13 mouse cellular contexts compared by ENCODE assay signal in genomic region chr5:44552121-44552520, GRCm38 (mm10).
DNase-seq lines count a peak whose midpoint lies in the region; TF ChIP-seq lines count a peak whose summit lies in the region.
"Had no signal": no experiment of that assay in that cellular context is flagged by ENCODE, and none has a peak within 500 bp of the region (broad histone marks: within the 10 kb centered on the region; RNA-seq: fewer than 3 reads in every experiment).

No protein-coding gene starts in this region.

- intact Hi-C loops in gastrocnemius, adult 2 months (cut with DNase I), result no loop called here

- peak overlapping the region; percentile 76 for H3K27ac ChIP-seq in gastrocnemius, adult 2 months
- H3K27ac ChIP-seq: hindbrain, embryonic 12.5 days; limb, embryonic 13.5 days; midbrain, embryonic 13.5 days; stomach, embryonic 15.5 days had no signal

- TF ChIP-seq CTCF in gastrocnemius, adult 2 months (IDR thresholded peaks at IDR 0.05), result no peak

- peak; percentile 34 for DNase-seq in gastrocnemius, adult 2 months
- DNase-seq in gastrocnemius, postnatal 4 days (ENCODE audit: low spot score in 2 of 2), result no peak
- peak; percentile 47 for DNase-seq in 3T3-L1 (ENCODE audit: low read depth, low spot score)
- DNase-seq in adrenal gland, postnatal 36 days, result peak; percentile 79 to 83
- DNase-seq in kidney, postnatal 25 days, result peak; percentile 33 to 67
- DNase-seq in cerebellum, postnatal 10 days, result no peak
- DNase-seq in frontal cortex, postnatal 14 days (ENCODE audit: low spot score in 2 of 2), result no peak
- DNase-seq in spleen, adult 18-20 months, result no peak
- DNase-seq: B cell, adult 2 months had no signal

- peak overlapping the region; percentile 57 for H3K4me3 ChIP-seq in gastrocnemius, adult 2 months
- H3K4me3 ChIP-seq: hindbrain, embryonic 12.5 days; limb, embryonic 13.5 days; midbrain, embryonic 13.5 days; stomach, embryonic 15.5 days had no signal

Comparison
In these comparisons a context has a peak if more than half of its experiments do, and no peak if none do; other contexts are left out.
1. DNase-seq: peak in gastrocnemius, adult 2 months (single experiment), 3T3-L1 (single experiment), adrenal gland, postnatal 36 days (2 of 2) and kidney, postnatal 25 days (2 of 2); none in gastrocnemius, postnatal 4 days (0 of 2), cerebellum, postnatal 10 days (0 of 2), frontal cortex, postnatal 14 days (0 of 2) and spleen, adult 18-20 months (0 of 2).